Mouse (Mus musculus) neural tube, embryonic 14.5 days (tissue): ENCODE measurements around the gene Sgsm1. TPM values are rescaled to one million over a fixed set of nuclear protein-coding genes. Genes with fewer than 3 reads are reported as not detected.
A peak's percentile ranks its signal among the peaks of the same experiment; 100 is the strongest.

Source experiments
- ATAC-seq: fragments of 200-750 bp; cut with Nextera tagmentation; 2 replicates; pipeline ENCODE4 v1.8.0; 2017; ENCODE audit warnings: low read depth, mild to moderate bottlenecking, moderate TSS enrichment, moderate library complexity
- H3K27ac ChIP-seq: fragments of 300-500 bp; sonication (generic); 2 replicates; pipeline ENCODE4 v1.5.1; 2014; ENCODE audit warnings: low read depth, mild to moderate bottlenecking, control low read depth, low read length, moderate library complexity, mixed read lengths
- H3K27me3 ChIP-seq: fragments of 300-500 bp; sonication (generic); 2 replicates; pipeline ENCODE4 v1.6.1; 2014; ENCODE audit warnings: low read length; ENCODE audit not compliant: control insufficient read depth, insufficient read depth
- H3K36me3 ChIP-seq: fragments of 300-500 bp; sonication (generic); 2 replicates; pipeline ENCODE4 v1.6.1; 2014; ENCODE audit warnings: low read length, mixed read lengths; ENCODE audit not compliant: control insufficient read depth, insufficient read depth
- H3K4me1 ChIP-seq: fragments of 300-500 bp; sonication (generic); 2 replicates; pipeline ENCODE4 v1.6.1; 2014; ENCODE audit warnings: low read length; ENCODE audit not compliant: control insufficient read depth, insufficient read depth
- H3K4me2 ChIP-seq: fragments of 300-500 bp; sonication (generic); 2 replicates; pipeline ENCODE4 v1.6.1; 2014; ENCODE audit warnings: mild to moderate bottlenecking, low read depth, low read length, control low read depth
- H3K4me3 ChIP-seq: fragments of 300-500 bp; sonication (generic); 2 replicates; pipeline ENCODE4 v1.5.1; 2014; ENCODE audit warnings: low read depth, low read length, control low read depth, mixed read lengths
- H3K9ac ChIP-seq: fragments of 300-500 bp; sonication (generic); replicated peaks from 2 replicates; pipeline ENCODE4 v1.6.1; 2014; ENCODE audit warnings: low read depth, mild to moderate bottlenecking, control low read depth, low read length, mixed read lengths
- H3K9me3 ChIP-seq: fragments of 300-500 bp; sonication (generic); 2 replicates; pipeline ENCODE4 v1.6.1; 2016; ENCODE audit warnings: low read length; ENCODE audit not compliant: control insufficient read depth
- WGBS: fragments of 180-500 bp; shearing (Covaris S2); extraction: QIAGEN DNeasy Blood & Tissue Kit; methylation state at CpG from one replicate; pipeline ENCODE4 v1.1.7; 2014; 5-methylcytosine and 5-hydroxymethylcytosine counted together
- polyA plus RNA-seq: library from polyadenylated mRNA; unstranded; fragments of >200 nt; fragmentation: Nextera tagmentation; extraction: Ambion mirVana; gene quantifications from 2 replicates; pipeline ENCODE4 v1.2.1, GENCODE M21; 2014

Gene Sgsm1
- 15.3 and 17.0 TPM in 2 replicates for polyA plus RNA-seq

GRCm38 (mm10) chr5:113310377-113311003 is at the start of gene Sgsm1:
TSS of gene Sgsm1 (minus strand) at chr5:113310786.
- Histone ChIP-seq H3K9ac (peak within 1 kb of the TSS; percentile 90), H3K27me3 (no peaks in the 10 kb centered on the region), H3K27ac (peak within 1 kb of the TSS; percentile 52; the same call in 1 of the 2 replicates), H3K4me1 (peaks cover 35% of the 10 kb centered on the region), H3K4me2 (peak within 1 kb of the TSS; percentile 90), H3K4me3 (peak within 1 kb of the TSS; percentile 67), H3K36me3 (no peaks in the 10 kb centered on the region), H3K9me3 (no peaks in the 10 kb centered on the region)
- peak; percentile 79 for ATAC-seq
- WGBS, result 2% methylated on average over 51 of the region's 53 CpGs

GRCm38 (mm10) chr5:113358833-113359232 is 48.2 kb upstream of the Sgsm1 start:
- no peaks in the 10 kb centered on the region for H3K36me3 ChIP-seq
- no peak overlapping the region for H3K4me2 ChIP-seq
- H3K27ac ChIP-seq, result no peak overlapping the region
- ATAC-seq, result no peak
- H3K27me3 ChIP-seq, result 0 out of 2 replicates have a peak, but pooled peaks cover under 1% of the 10 kb centered on the region
- no peaks in the 10 kb centered on the region for H3K4me1 ChIP-seq
- 7% methylated on average over 11 of the region's 11 CpGs for WGBS
- no peaks in the 10 kb centered on the region for H3K9me3 ChIP-seq
- no peak overlapping the region for H3K9ac ChIP-seq
- H3K4me3 ChIP-seq, result no peak overlapping the region

GRCm38 (mm10) chr5:113357656-113358055 is 47.1 kb upstream of the Sgsm1 start:
- ATAC-seq, result no peak
- Histone ChIP-seq H3K4me1 (no peaks in the 10 kb centered on the region), H3K27me3 (0 out of 2 replicates have a peak, but pooled peaks cover 5% of the 10 kb centered on the region), H3K4me3 (no peak overlapping the region), H3K4me2 (no peak overlapping the region), H3K36me3 (no peaks in the 10 kb centered on the region), H3K9ac (no peak overlapping the region), H3K27ac (no peak overlapping the region), H3K9me3 (no peaks in the 10 kb centered on the region)
- 53% methylated on average over 3 of the region's 3 CpGs for WGBS

GRCm38 (mm10) chr5:113357186-113357585 is 46.6 kb upstream of the Sgsm1 start, which contains the start of gene Aym1:
TSS of gene Aym1 (plus strand) at chr5:113357294.
- 0 out of 2 replicates have a peak, but pooled peaks cover 7% of the 10 kb centered on the region for H3K27me3 ChIP-seq
- ATAC-seq, result no peak

GRCm38 (mm10) chr5:113354311-113354710 is 43.7 kb upstream of the Sgsm1 start:
- H3K27me3 ChIP-seq, result 0 out of 2 replicates have a peak, but pooled peaks cover 7% of the 10 kb centered on the region
- H3K36me3 ChIP-seq, result no peaks in the 10 kb centered on the region
- no peak overlapping the region for H3K9ac ChIP-seq
- no peak overlapping the region for H3K4me2 ChIP-seq
- WGBS, result 51% methylated on average over 16 of the region's 16 CpGs
- no peak overlapping the region for H3K27ac ChIP-seq
- ATAC-seq, result no peak
- H3K9me3 ChIP-seq, result no peaks in the 10 kb centered on the region
- H3K4me3 ChIP-seq, result no peak overlapping the region
- no peaks in the 10 kb centered on the region for H3K4me1 ChIP-seq

More at GRCm38 (mm10) chr5:113357186-113357585, 46.6 kb upstream of the Sgsm1 start, which contains the start of gene Aym1:
- no peak within 1 kb of the TSS for H3K9ac ChIP-seq
- H3K4me1 ChIP-seq, result no peaks in the 10 kb centered on the region
- no peaks in the 10 kb centered on the region for H3K36me3 ChIP-seq
- no peaks in the 10 kb centered on the region for H3K9me3 ChIP-seq
- H3K27ac ChIP-seq, result no peak within 1 kb of the TSS
- H3K4me2 ChIP-seq, result no peak within 1 kb of the TSS
- 38% methylated on average over 3 of the region's 6 CpGs for WGBS
- H3K4me3 ChIP-seq, result no peak within 1 kb of the TSS

GRCm38 (mm10) chr5:113352636-113353035 is 42.0 kb upstream of the Sgsm1 start:
- peaks cover 9% of the 10 kb centered on the region for H3K27me3 ChIP-seq

GRCm38 (mm10) chr5:113351768-113352167 is 41.2 kb upstream of the Sgsm1 start:
- Histone ChIP-seq H3K9ac (no peak overlapping the region), H3K27ac (no peak overlapping the region), H3K4me2 (no peak overlapping the region), H3K27me3 (peaks cover 11% of the 10 kb centered on the region), H3K4me1 (0 out of 2 replicates have a peak, but pooled peaks cover 5% of the 10 kb centered on the region), H3K9me3 (no peaks in the 10 kb centered on the region), H3K36me3 (no peaks in the 10 kb centered on the region), H3K4me3 (no peak overlapping the region)
- WGBS, result 28% methylated on average over 3 of the region's 3 CpGs
- peak; percentile 65; the same call in 1 of the 2 replicates for ATAC-seq

More at GRCm38 (mm10) chr5:113352636-113353035, 42.0 kb upstream of the Sgsm1 start:
- H3K36me3 ChIP-seq, result no peaks in the 10 kb centered on the region
- no peak overlapping the region for H3K4me2 ChIP-seq
- WGBS, result 62% methylated on average over 6 of the region's 6 CpGs
- no peaks in the 10 kb centered on the region for H3K9me3 ChIP-seq
- no peak overlapping the region for H3K9ac ChIP-seq
- ATAC-seq, result no peak
- no peak overlapping the region for H3K27ac ChIP-seq
- no peak overlapping the region for H3K4me3 ChIP-seq
- 0 out of 2 replicates have a peak, but pooled peaks cover 5% of the 10 kb centered on the region for H3K4me1 ChIP-seq

- Histone ChIP-seq H3K27me3 (peaks cover 20% of the 10 kb centered on the region), H3K27ac (no peak overlapping the region), H3K36me3 (no peaks in the 10 kb centered on the region), H3K4me2 (no peak overlapping the region), H3K4me3 (no peak overlapping the region), H3K9me3 (no peaks in the 10 kb centered on the region), H3K9ac (no peak overlapping the region), H3K4me1 (0 out of 2 replicates have a peak, but pooled peaks cover 5% of the 10 kb centered on the region)
- WGBS, result 2% methylated on average over 7 of the region's 7 CpGs
- no peak for ATAC-seq
Observed at GRCm38 (mm10) chr5:113349810-113350209, 39.2 kb upstream of the Sgsm1 start.

- Histone ChIP-seq H3K27me3 (peaks cover 20% of the 10 kb centered on the region), H3K36me3 (no peaks in the 10 kb centered on the region), H3K4me1 (0 out of 2 replicates have a peak, but pooled peaks cover 5% of the 10 kb centered on the region), H3K4me3 (no peak overlapping the region), H3K4me2 (no peak overlapping the region), H3K9ac (no peak overlapping the region), H3K9me3 (no peaks in the 10 kb centered on the region), H3K27ac (no peak overlapping the region)
- ATAC-seq, result no peak
- 6% methylated on average over 7 of the region's 7 CpGs for WGBS
Observed at GRCm38 (mm10) chr5:113349226-113349625, 38.6 kb upstream of the Sgsm1 start.
